Mouse (Mus musculus) neural tube, embryonic 11.5 days (tissue): ENCODE measurements at regions not wholly inside any gene's neighbourhood (a gene's known extent, or its start where the extent isn't known, plus 50 kb on each side); places are given as distances from the start of the nearest gene placed in this dataset.

Experiments used
- ATAC-seq: fragments of 200-750 bp; cut with Nextera tagmentation; 2 replicates; pipeline ENCODE4 v1.8.0; 2017; ENCODE audit warnings: moderate number of reproducible peaks, mild to moderate bottlenecking, moderate TSS enrichment, moderate library complexity; ENCODE audit not compliant: insufficient read depth, low FRiP score, low TSS enrichment
- DNase-seq: peaks from one replicate; pipeline ENCODE4 v3.0.0-alpha.2; 2015; ENCODE audit warnings: low spot score
- H3K27ac ChIP-seq: fragments of 300-500 bp; sonication (generic); 2 replicates; pipeline ENCODE4 v1.5.1; 2014; ENCODE audit warnings: low read depth, mild to moderate bottlenecking, low read length
- H3K27me3 ChIP-seq: fragments of 300-500 bp; sonication (generic); 2 replicates; pipeline ENCODE4 v1.6.1; 2014; ENCODE audit warnings: mild to moderate bottlenecking, low read length, mixed read lengths; ENCODE audit not compliant: control insufficient read depth, insufficient read depth
- H3K36me3 ChIP-seq: fragments of 300-500 bp; sonication (generic); 2 replicates; pipeline ENCODE4 v1.6.1; 2014; ENCODE audit warnings: mild to moderate bottlenecking, low read length, moderate library complexity, mixed read lengths; ENCODE audit not compliant: control insufficient read depth, insufficient read depth
- H3K4me1 ChIP-seq: fragments of 300-500 bp; sonication (generic); 2 replicates; pipeline ENCODE4 v1.6.1; 2014; ENCODE audit warnings: low read length, mixed read lengths; ENCODE audit not compliant: control insufficient read depth, insufficient read depth
- H3K4me2 ChIP-seq: fragments of 300-500 bp; sonication (generic); 2 replicates; pipeline ENCODE4 v1.6.1; 2014; ENCODE audit warnings: low read depth, mild to moderate bottlenecking, moderate library complexity
- H3K4me3 ChIP-seq: fragments of 300-500 bp; sonication (generic); 2 replicates; pipeline ENCODE4 v1.5.1; 2014; ENCODE audit warnings: low read depth, low read length
- H3K9ac ChIP-seq: fragments of 300-500 bp; sonication (generic); 2 replicates; pipeline ENCODE4 v1.6.1; 2014; ENCODE audit warnings: mild to moderate bottlenecking, low read length
- H3K9me3 ChIP-seq: fragments of 300-500 bp; sonication (generic); 2 replicates; pipeline ENCODE4 v1.6.1; 2016; ENCODE audit warnings: low read length; ENCODE audit not compliant: control insufficient read depth
- WGBS: fragments of 180-500 bp; shearing (Covaris S2); extraction: QIAGEN DNeasy Blood & Tissue Kit; methylation state at CpG from one replicate; pipeline ENCODE4 v1.1.7; 2014; 5-methylcytosine and 5-hydroxymethylcytosine counted together

GRCm38 (mm10) chr5:101163624-101164213, 318.2 kb downstream of the Gpat3 start:
- no peaks in the 10 kb centered on the region for H3K9me3 ChIP-seq
- no peak for DNase-seq
- H3K27me3 ChIP-seq: no peaks in the 10 kb centered on the region
- no peaks in the 10 kb centered on the region for H3K4me1 ChIP-seq
- H3K4me2 ChIP-seq: no peak overlapping the region
- WGBS: 55% methylated on average over 8 of the region's 8 CpGs
- no peaks in the 10 kb centered on the region for H3K36me3 ChIP-seq
- no peak overlapping the region for H3K27ac ChIP-seq
- H3K9ac ChIP-seq: no peak overlapping the region
- no peak overlapping the region for H3K4me3 ChIP-seq
- no peak for ATAC-seq

DNA sequence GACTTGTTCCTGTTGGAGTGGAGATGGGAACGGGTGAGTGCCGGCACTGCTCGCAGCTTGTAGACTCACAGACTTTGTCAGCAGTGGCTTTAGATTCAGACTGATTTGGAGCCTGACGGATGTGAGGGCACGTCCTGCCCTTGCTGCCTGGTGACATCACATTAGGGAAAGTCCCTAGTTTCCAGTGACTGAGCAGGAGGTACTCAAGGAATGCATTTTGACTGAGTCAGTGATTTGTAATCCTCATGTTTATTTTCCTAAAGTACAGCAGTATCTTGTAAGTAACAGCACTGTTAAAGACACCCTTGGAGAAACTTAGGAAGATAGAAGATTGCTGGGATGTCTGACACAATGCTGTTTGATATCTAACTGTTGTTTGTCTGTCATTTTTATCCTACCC, 317.6 kb downstream of the Gpat3 start:
- Histone ChIP-seq H3K36me3 (no peaks in the 10 kb centered on the region), H3K27me3 (no peaks in the 10 kb centered on the region), H3K9me3 (no peaks in the 10 kb centered on the region), H3K4me2 (no peak overlapping the region), H3K4me3 (no peak overlapping the region), H3K27ac (no peak overlapping the region), H3K4me1 (no peaks in the 10 kb centered on the region), H3K9ac (no peak overlapping the region)
- DNase-seq (no peak), ATAC-seq (no peak)
- 50% methylated on average over 5 of the region's 5 CpGs for WGBS

- WGBS: 60% methylated on average over 1 of the region's 1 CpGs
- no peaks in the 10 kb centered on the region for H3K27me3 ChIP-seq
- no peak overlapping the region for H3K4me3 ChIP-seq
- H3K36me3 ChIP-seq: no peaks in the 10 kb centered on the region
- H3K4me2 ChIP-seq: no peak overlapping the region
- no peak overlapping the region for H3K27ac ChIP-seq
- no peaks in the 10 kb centered on the region for H3K9me3 ChIP-seq
- ATAC-seq: no peak
- H3K9ac ChIP-seq: no peak overlapping the region
- no peaks in the 10 kb centered on the region for H3K4me1 ChIP-seq
- DNase-seq: no peak
These were observed 311.9 kb downstream of the Gpat3 start for GRCm38 (mm10) chr5:101157416-101157815.

GRCm38 (mm10) chr5:101146345-101146744, 300.8 kb downstream of the Gpat3 start:
- 75% methylated on average over 3 of the region's 3 CpGs for WGBS
- ATAC-seq: no peak
- Histone ChIP-seq H3K9ac (no peak overlapping the region), H3K27me3 (no peaks in the 10 kb centered on the region), H3K9me3 (no peaks in the 10 kb centered on the region), H3K36me3 (no peaks in the 10 kb centered on the region), H3K4me3 (no peak overlapping the region), H3K4me1 (no peaks in the 10 kb centered on the region), H3K4me2 (no peak overlapping the region), H3K27ac (no peak overlapping the region)
- DNase-seq: no peak

GRCm38 (mm10) chr5:101124941-101125453, 279.5 kb downstream of the Gpat3 start:
- WGBS: 11% methylated on average over 5 of the region's 5 CpGs
- DNase-seq (peak; percentile 35), ATAC-seq (no peak)
- H3K4me2 ChIP-seq: no peak overlapping the region
- H3K27ac ChIP-seq: no peak overlapping the region
- no peaks in the 10 kb centered on the region for H3K4me1 ChIP-seq
- no peaks in the 10 kb centered on the region for H3K9me3 ChIP-seq
- peaks cover 31% of the 10 kb centered on the region for H3K27me3 ChIP-seq
- no peak overlapping the region for H3K9ac ChIP-seq
- H3K4me3 ChIP-seq: no peak overlapping the region
- H3K36me3 ChIP-seq: no peaks in the 10 kb centered on the region

- Histone ChIP-seq H3K27me3 (peaks cover 23% of the 10 kb centered on the region), H3K36me3 (no peaks in the 10 kb centered on the region), H3K4me1 (no peaks in the 10 kb centered on the region), H3K4me3 (no peak overlapping the region), H3K9ac (no peak overlapping the region), H3K27ac (no peak overlapping the region), H3K4me2 (no peak overlapping the region), H3K9me3 (no peaks in the 10 kb centered on the region)
- WGBS: 91% methylated on average over 6 of the region's 6 CpGs
- ATAC-seq (no peak), DNase-seq (no peak)
These were observed 277.4 kb downstream of the Gpat3 start for GRCm38 (mm10) chr5:101122914-101123313.

DNA sequence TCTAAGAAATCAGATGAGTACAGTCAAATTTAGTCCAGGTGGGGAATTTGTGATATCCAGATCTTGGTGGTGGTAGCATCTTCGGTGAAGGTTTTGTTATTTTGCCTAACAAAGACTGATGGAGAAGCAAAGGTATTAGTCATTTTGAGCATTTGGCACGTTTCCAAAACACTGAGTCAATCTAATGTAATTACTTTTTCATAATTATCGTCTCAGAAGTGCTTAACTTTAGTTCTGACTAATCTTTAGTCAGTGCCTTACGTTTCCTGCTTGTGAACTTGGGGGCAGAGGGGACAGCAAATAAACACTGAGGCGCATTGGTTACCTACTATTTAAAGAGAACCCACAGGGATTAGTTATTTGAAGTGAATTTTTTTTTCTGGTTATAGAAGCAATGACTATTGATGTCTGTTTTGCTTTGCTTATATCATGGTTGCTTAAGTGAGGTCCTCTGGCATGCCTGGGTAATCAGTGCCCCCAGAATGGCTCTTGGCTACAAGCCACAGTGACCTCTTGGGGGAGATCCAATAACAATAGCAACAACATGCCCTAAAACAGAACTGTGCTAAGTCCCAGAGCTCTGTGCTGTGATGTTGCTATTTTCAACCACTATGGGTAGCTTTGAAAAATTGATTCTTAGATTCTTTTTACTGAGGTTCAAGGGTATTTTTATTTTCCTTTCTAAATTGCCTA, 275.1 kb downstream of the Gpat3 start:
- ATAC-seq (no peak), DNase-seq (no peak)
- no peaks in the 10 kb centered on the region for H3K9me3 ChIP-seq
- no peak overlapping the region for H3K4me3 ChIP-seq
- no peaks in the 10 kb centered on the region for H3K4me1 ChIP-seq
- H3K27me3 ChIP-seq: peaks cover 23% of the 10 kb centered on the region
- no peak overlapping the region for H3K27ac ChIP-seq
- H3K4me2 ChIP-seq: no peak overlapping the region
- no peak overlapping the region for H3K9ac ChIP-seq
- WGBS: 71% methylated on average over 5 of the region's 5 CpGs
- no peaks in the 10 kb centered on the region for H3K36me3 ChIP-seq

DNA sequence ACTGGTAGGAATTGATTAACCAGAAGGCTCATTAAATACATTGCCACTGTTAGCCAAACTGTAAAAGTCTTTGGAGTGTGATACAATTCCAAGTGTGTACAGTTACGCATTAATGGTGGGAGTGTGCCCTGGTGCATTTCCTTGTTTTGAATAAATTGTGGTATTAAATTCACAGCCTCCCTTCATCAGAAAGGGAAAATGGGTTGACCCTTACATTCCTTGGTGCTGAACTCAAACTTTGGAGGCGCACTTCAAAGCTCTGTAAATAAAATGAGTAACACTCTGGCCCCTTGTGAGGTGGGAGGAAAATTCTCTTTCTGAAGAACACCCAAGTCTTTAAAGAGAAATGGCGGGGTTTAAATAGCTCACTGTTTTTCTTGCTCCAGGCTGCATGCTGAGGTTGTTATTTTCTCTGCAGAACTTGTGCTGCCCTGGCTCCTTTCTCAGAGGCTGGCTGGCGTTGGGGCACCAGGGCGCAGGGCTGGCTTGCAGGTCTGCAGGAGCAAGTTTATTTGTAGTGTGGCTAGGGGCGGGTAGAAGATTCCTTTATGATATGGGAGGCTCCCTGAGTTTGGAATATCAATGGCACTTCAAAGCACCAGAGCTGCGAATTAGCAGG, 266.7 kb downstream of the Gpat3 start:
- peaks cover 4% of the 10 kb centered on the region; the same call in 1 of the 2 replicates for H3K27me3 ChIP-seq
- peak; percentile 32 for DNase-seq
- H3K4me2 ChIP-seq: no peak overlapping the region
- no peaks in the 10 kb centered on the region for H3K9me3 ChIP-seq
- 16% methylated on average over 7 of the region's 7 CpGs for WGBS
- H3K36me3 ChIP-seq: no peaks in the 10 kb centered on the region
- no peak overlapping the region for H3K27ac ChIP-seq
- H3K9ac ChIP-seq: no peak overlapping the region
- H3K4me1 ChIP-seq: no peaks in the 10 kb centered on the region
- ATAC-seq: no peak
- H3K4me3 ChIP-seq: no peak overlapping the region

GRCm38 (mm10) chr5:101111619-101112018, 266.1 kb downstream of the Gpat3 start:
- no peaks in the 10 kb centered on the region for H3K9me3 ChIP-seq
- H3K4me2 ChIP-seq: no peak overlapping the region
- no peak overlapping the region for H3K4me3 ChIP-seq
- H3K36me3 ChIP-seq: no peaks in the 10 kb centered on the region
- WGBS: 41% methylated on average over 4 of the region's 4 CpGs
- H3K27ac ChIP-seq: no peak overlapping the region
- H3K4me1 ChIP-seq: no peaks in the 10 kb centered on the region
- no peak overlapping the region for H3K9ac ChIP-seq
- H3K27me3 ChIP-seq: peaks cover 4% of the 10 kb centered on the region; the same call in 1 of the 2 replicates
- ATAC-seq (no peak), DNase-seq (no peak)
